Mouse (Mus musculus) myocyte (in vitro differentiated cells): Measurements from ENCODE around the gene Ahcyl2. TPM values are rescaled to one million over a fixed set of nuclear protein-coding genes. Genes with fewer than 3 reads are reported as not detected.

Experiments
- H3K27me3 ChIP-seq: one replicate; pipeline ENCODE4 v1.6.1; 2011; ENCODE audit not compliant: control insufficient read depth, insufficient read depth, insufficient read length
- H3K36me3 ChIP-seq: one replicate; pipeline ENCODE4 v1.6.1; 2011; ENCODE audit not compliant: control insufficient read depth, insufficient read depth
- H3K4me2 ChIP-seq: one replicate; pipeline ENCODE4 v1.6.1; 2011; ENCODE audit warnings: low read depth, control low read depth
- H3K4me3 ChIP-seq: one replicate; pipeline ENCODE4 v1.5.1; 2011; ENCODE audit warnings: mild to moderate bottlenecking, control low read depth, moderate library complexity
- H3K79me2 ChIP-seq: one replicate; pipeline ENCODE4 v1.6.1; 2011; ENCODE audit not compliant: control insufficient read depth, insufficient read depth
- H3ac ChIP-seq: one replicate; pipeline ENCODE4 v1.6.1; 2011; ENCODE audit not compliant: control insufficient read depth, insufficient read length
- CEBPB ChIP-seq: IDR thresholded peaks from 2 replicates; pipeline ENCODE4 v1.6.1; 2011; ENCODE audit warnings: mild to moderate bottlenecking, moderate library complexity; ENCODE audit not compliant: poor library complexity, insufficient read depth, severe bottlenecking
- E2F4 ChIP-seq: IDR thresholded peaks from one replicate; pipeline ENCODE4 v1.6.1; 2011; ENCODE audit warnings: mild to moderate bottlenecking, control low read depth, moderate library complexity; ENCODE audit not compliant: insufficient read depth
- MAX ChIP-seq: IDR thresholded peaks from one replicate; pipeline ENCODE4 v1.6.1; 2011; ENCODE audit warnings: low read depth, mild to moderate bottlenecking, control low read depth
- MYOD1 ChIP-seq, 3 experiments: IDR thresholded peaks; one replicate each; pipeline ENCODE4 v1.6.1; 2011; ENCODE audit warnings: control low read depth in 2 of 3, low read depth in 2 of 3, mild to moderate bottlenecking in 2 of 3, moderate library complexity in 1 of 3; ENCODE audit not compliant: insufficient read length in 2 of 3, control insufficient read depth in 1 of 3
- MYOG ChIP-seq, 3 experiments: IDR thresholded peaks; one replicate each; pipeline ENCODE4 v1.6.1; 2011; ENCODE audit warnings: control low read depth in 2 of 3, low read depth in 2 of 3, mild to moderate bottlenecking in 2 of 3; ENCODE audit not compliant: insufficient read length in 2 of 3, control insufficient read depth in 1 of 3, insufficient read depth in 1 of 3
- POLR2A ChIP-seq: IDR thresholded peaks from one replicate; pipeline ENCODE4 v1.6.1; 2011; ENCODE audit warnings: low read depth, mild to moderate bottlenecking, control low read depth, moderate library complexity; ENCODE audit not compliant: insufficient read length
- POLR2AphosphoS2 ChIP-seq: IDR thresholded peaks from one replicate; pipeline ENCODE4 v1.6.1; 2011; ENCODE audit warnings: low read depth, control low read depth; ENCODE audit not compliant: insufficient read length
- REST ChIP-seq: IDR thresholded peaks from one replicate; pipeline ENCODE4 v1.6.1; 2011; ENCODE audit warnings: mild to moderate bottlenecking, control low read depth, moderate library complexity; ENCODE audit not compliant: insufficient read depth, insufficient read length
- SRF ChIP-seq: IDR thresholded peaks from one replicate; pipeline ENCODE4 v1.6.1; 2011; ENCODE audit warnings: low read depth; ENCODE audit not compliant: control insufficient read depth, insufficient read length
- TCF12 ChIP-seq: IDR thresholded peaks from one replicate; pipeline ENCODE4 v1.6.1; 2011; ENCODE audit warnings: mild to moderate bottlenecking, control low read depth; ENCODE audit not compliant: poor library complexity, insufficient read depth, severe bottlenecking
- TCF3 ChIP-seq: IDR thresholded peaks from one replicate; pipeline ENCODE4 v1.6.1; 2011; ENCODE audit warnings: low read depth, control low read depth; ENCODE audit not compliant: insufficient read length
- USF1 ChIP-seq: IDR thresholded peaks from one replicate; pipeline ENCODE4 v1.6.1; 2011; ENCODE audit warnings: low read depth, mild to moderate bottlenecking, control low read depth, moderate library complexity
- polyA plus RNA-seq: library from polyadenylated mRNA; unstranded; fragments of >200 nt; fragmentation: generic; extraction: Trizol; gene quantifications from one replicate; pipeline ENCODE4 v1.2.1, GENCODE M21; 2012; ENCODE audit warnings: missing spikeins

The Ahcyl2 gene
- polyA plus RNA-seq, 1 experiment: 10.1 TPM

DNA sequence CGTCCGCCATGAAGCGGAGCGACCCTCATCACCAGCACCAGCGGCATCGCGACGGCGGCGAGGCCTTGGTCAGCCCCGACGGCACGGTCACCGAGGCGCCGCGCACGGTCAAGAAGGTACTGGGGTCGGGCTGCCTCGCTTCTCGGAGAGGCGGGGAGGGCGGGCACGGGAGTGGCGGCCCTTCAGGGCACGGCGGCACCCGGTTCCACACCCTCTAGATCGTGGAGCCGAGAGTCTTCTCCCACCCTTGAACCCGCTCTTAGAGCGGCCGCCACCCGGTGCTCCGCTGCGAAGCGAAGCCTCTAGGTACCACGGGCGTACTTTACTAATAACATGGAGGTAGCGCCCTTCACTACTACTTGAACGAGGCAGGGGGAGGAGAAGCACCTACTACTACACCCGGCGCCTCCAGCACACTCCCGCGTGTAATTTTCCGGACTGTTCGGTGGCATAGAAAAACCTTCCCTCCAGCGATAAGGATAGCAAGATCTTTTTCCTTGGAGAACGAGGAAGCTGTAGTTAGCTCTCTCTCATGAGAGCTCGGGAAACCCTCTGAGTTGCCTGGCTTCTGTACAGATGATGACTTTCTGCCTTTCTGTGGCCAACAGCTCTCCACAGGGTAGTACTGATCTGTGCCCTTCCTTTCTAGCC, 1.1 kb downstream of the Ahcyl2 start:
- H3K27me3 ChIP-seq: no peaks in the 10 kb centered on the region
- no peaks in the 10 kb centered on the region for H3K79me2 ChIP-seq
- H3K4me3 ChIP-seq: peak overlapping the region; percentile 48
- peak overlapping the region; percentile 30 for H3ac ChIP-seq
- peak overlapping the region; percentile 76 for H3K4me2 ChIP-seq
- no peaks in the 10 kb centered on the region for H3K36me3 ChIP-seq
- TF ChIP-seq MYOG (IDR thresholded peaks at IDR 0.05; ENCODE audit: control insufficient read depth in 1 of 3, insufficient read depth in 1 of 3, insufficient read length in 2 of 3, low read depth in 2 of 3): no peak
- peak in 1 of 3 experiments; percentile 7 for TF ChIP-seq MYOD1 (IDR thresholded peaks at IDR 0.05; ENCODE audit: control insufficient read depth in 1 of 3, insufficient read length in 2 of 3, low read depth in 2 of 3)

DNA sequence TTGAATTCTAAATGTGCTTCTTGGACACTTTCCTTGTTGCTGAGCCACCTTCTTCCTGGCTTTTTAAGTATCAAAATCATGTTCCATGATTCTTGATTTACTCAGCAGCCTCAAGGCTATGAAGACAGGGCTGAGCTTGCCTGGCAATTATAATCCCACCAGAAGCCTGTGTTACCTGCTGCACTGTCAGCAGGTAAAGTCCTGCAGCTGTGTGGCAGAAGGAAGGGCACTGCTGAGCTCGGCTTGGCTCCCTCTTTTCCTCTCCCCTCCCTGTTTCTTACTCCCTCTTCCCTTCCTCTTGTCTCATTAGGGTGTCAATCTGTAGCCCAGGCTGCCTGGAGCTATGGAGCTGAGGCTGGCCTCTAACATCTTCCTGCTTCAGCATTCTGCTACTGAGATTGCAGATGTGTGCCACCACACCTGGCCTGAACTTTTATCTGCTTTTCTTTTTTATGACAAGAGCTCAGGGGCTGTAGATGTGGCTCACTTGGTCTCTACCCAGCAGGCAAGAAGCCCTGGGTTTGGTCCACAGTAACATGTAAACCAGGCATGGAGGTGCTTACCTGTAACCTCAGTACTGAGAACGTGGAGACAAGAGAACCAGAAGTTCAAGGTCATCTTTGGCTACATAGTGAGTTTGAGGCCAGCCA, 3.0 kb downstream of the Ahcyl2 start:
- no peaks in the 10 kb centered on the region for H3K79me2 ChIP-seq
- TF ChIP-seq SRF (no peak), REST (no peak), CEBPB (no peak), POLR2A (no peak), TCF12 (no peak), POLR2AphosphoS2 (no peak), MAX (no peak), MYOD1 (IDR thresholded peaks at IDR 0.05; ENCODE audit: control insufficient read depth in 1 of 3, insufficient read length in 2 of 3, low read depth in 2 of 3) (no peak), E2F4 (no peak), MYOG (IDR thresholded peaks at IDR 0.05; ENCODE audit: control insufficient read depth in 1 of 3, insufficient read depth in 1 of 3, insufficient read length in 2 of 3, low read depth in 2 of 3) (no peak), TCF3 (no peak), USF1 (no peak)
- no peak overlapping the region for H3K4me2 ChIP-seq
- H3K4me3 ChIP-seq: no peak overlapping the region
- no peaks in the 10 kb centered on the region for H3K27me3 ChIP-seq
- no peak overlapping the region for H3ac ChIP-seq
- H3K36me3 ChIP-seq: no peaks in the 10 kb centered on the region

DNA sequence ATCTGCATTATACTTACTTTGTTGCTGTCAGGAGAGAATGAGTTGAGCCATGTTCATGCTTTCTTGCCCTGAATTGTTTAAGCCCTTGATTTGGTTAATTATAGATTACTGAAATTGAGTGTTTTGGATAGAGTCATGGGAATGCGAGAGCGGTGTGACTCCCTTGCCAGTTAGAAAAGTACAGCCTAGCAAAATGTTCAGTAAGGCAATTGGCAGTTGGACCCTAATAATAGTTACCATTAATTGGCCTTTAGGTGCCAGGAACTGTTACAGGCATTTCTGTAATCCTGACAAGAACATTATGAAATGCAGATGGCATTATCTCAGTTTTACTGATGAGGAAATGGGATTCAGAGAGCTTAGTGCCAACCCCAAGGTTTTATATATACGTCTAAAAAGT, 4.4 kb downstream of the Ahcyl2 start:
- no peak for TF ChIP-seq TCF3
- no peak for TF ChIP-seq CEBPB
- no peak for TF ChIP-seq POLR2A
- no peak for TF ChIP-seq POLR2AphosphoS2
- TF ChIP-seq USF1: no peak
- no peak for TF ChIP-seq MAX
- no peak for TF ChIP-seq SRF
- TF ChIP-seq E2F4: no peak
- TF ChIP-seq REST: no peak
- no peak for TF ChIP-seq MYOG (IDR thresholded peaks at IDR 0.05; ENCODE audit: control insufficient read depth in 1 of 3, insufficient read depth in 1 of 3, insufficient read length in 2 of 3, low read depth in 2 of 3)
- TF ChIP-seq MYOD1 (IDR thresholded peaks at IDR 0.05; ENCODE audit: control insufficient read depth in 1 of 3, insufficient read length in 2 of 3, low read depth in 2 of 3): no peak
- TF ChIP-seq TCF12: no peak
- Histone ChIP-seq H3K4me2 (no peak overlapping the region), H3K36me3 (no peaks in the 10 kb centered on the region), H3K27me3 (no peaks in the 10 kb centered on the region), H3K79me2 (no peaks in the 10 kb centered on the region), H3K4me3 (no peak overlapping the region), H3ac (no peak overlapping the region)

DNA sequence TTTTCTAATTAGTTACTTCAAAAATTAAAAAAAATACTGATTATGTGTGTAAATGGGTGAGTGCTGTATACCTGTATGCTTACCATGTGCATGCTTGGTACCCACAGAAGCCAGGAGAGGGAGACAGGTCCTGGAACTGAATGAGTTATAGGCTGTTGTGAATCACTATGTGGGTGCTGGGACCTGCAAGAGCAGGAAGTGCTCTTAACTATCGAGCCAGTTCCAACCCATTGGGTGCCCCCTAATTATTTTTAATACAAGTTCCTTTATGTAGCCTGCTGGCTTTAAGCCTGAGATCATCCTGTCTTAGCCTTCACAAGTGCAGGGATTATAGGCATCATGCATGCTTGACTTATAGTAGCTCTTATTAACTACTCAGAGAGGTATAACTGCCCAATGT, 6.3 kb downstream of the Ahcyl2 start:
- no peak for TF ChIP-seq MYOD1 (IDR thresholded peaks at IDR 0.05; ENCODE audit: control insufficient read depth in 1 of 3, insufficient read length in 2 of 3, low read depth in 2 of 3)
- H3K27me3 ChIP-seq: no peaks in the 10 kb centered on the region
- no peak overlapping the region for H3ac ChIP-seq
- no peaks in the 10 kb centered on the region for H3K36me3 ChIP-seq
- H3K4me3 ChIP-seq: no peak overlapping the region
- H3K79me2 ChIP-seq: no peaks in the 10 kb centered on the region
- no peak overlapping the region for H3K4me2 ChIP-seq

DNA sequence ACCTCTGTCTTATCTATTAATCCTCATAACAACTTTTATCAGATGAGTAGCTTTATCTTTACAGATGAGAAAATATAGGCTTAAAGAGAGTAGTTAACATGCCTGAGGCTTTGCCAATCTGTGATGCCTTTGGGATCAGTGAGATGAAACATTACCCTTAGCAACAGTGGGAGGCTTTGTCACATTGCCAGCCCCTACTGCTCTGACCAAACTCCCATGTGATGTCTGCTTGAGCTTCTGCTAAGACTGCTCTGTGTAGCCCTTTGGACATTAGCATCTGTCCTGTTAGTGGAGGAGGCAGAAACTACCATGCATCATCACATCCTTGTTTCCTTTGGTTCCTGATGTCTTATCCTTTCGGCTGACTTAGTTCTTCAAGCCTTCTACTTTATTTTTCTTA, 7.8 kb downstream of the Ahcyl2 start:
- Histone ChIP-seq H3K36me3 (no peaks in the 10 kb centered on the region), H3K4me2 (no peak overlapping the region), H3K79me2 (no peaks in the 10 kb centered on the region), H3K27me3 (no peaks in the 10 kb centered on the region), H3K4me3 (no peak overlapping the region), H3ac (no peak overlapping the region)
- TF ChIP-seq MAX: no peak
- no peak for TF ChIP-seq USF1
- TF ChIP-seq SRF: no peak
- no peak for TF ChIP-seq POLR2AphosphoS2
- no peak for TF ChIP-seq POLR2A
- no peak for TF ChIP-seq CEBPB
- TF ChIP-seq MYOD1 (IDR thresholded peaks at IDR 0.05; ENCODE audit: control insufficient read depth in 1 of 3, insufficient read length in 2 of 3, low read depth in 2 of 3): no peak
- TF ChIP-seq MYOG (IDR thresholded peaks at IDR 0.05; ENCODE audit: control insufficient read depth in 1 of 3, insufficient read depth in 1 of 3, insufficient read length in 2 of 3, low read depth in 2 of 3): no peak
- TF ChIP-seq TCF12: no peak
